Mouse (Mus musculus): ENCODE results near the gene Wdr92.

DNA sequence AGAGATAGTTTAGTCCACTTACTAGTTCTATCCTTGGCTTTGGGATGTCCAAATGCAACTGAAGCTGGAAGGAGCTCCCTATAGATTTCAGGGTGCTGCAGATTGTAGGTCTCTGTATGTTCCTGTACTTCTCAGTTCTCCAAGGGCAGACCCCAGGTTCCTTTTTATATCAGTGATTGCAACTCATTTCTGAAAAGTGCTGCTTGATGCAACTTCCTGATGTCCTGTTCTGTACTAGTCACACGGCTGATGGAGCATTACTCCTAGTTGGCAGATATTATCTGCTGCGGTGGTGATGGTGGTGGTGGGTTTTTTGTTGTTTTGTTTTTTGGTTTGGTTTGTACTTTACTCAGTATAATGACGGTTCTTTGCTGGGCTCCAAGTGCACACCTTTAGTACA lies 1.2 kb upstream of the Wdr92 start:
- TF ChIP-seq CTCF (conservative IDR thresholded peaks at IDR 0.05; ENCODE audit: low read length) (no peak), POU5F1 (IDR thresholded peaks at IDR 0.05; ENCODE audit: borderline replicate concordance, low read length) (no peak)

Data from E14TG2a.4 (cell line).